Mouse (Mus musculus) MEL (cell line): ENCODE results near the gene Utrn. TPM values are rescaled to one million over a fixed set of nuclear protein-coding genes. Genes with fewer than 3 reads are reported as not detected.

Source experiments
- DNase-seq: peaks from one replicate; pipeline ENCODE4 v3.0.0; 2011; ENCODE audit warnings: low read depth, low spot score
- H3K27ac ChIP-seq: 2 replicates; pipeline ENCODE4 v1.5.1; 2012; ENCODE audit warnings: low read depth, mild to moderate bottlenecking, control low read depth, low read length, moderate library complexity; ENCODE audit not compliant: control insufficient read depth
- H3K27me3 ChIP-seq, 2 experiments: fragments of 150-350 bp in 1 of 2; sonication (generic) in 1 of 2; 2 replicates each; pipeline ENCODE4 v1.6.1; 2012; ENCODE audit warnings: low read length in 2 of 2, mild to moderate bottlenecking in 2 of 2, improper control_type of control experiment in 1 of 2, moderate library complexity in 1 of 2; ENCODE audit not compliant: insufficient read depth in 2 of 2, control insufficient read depth in 1 of 2
- H3K36me3 ChIP-seq, 2 experiments: 2 replicates each; pipeline ENCODE4 v1.6.1; 2012 to 2014; ENCODE audit warnings: low read length in 2 of 2, improper control_type of control experiment in 1 of 2, inconsistent platforms in 1 of 2, mild to moderate bottlenecking in 1 of 2; ENCODE audit not compliant: insufficient read depth in 2 of 2, control insufficient read depth in 1 of 2
- H3K4me1 ChIP-seq, 2 experiments: fragments of 150-350 bp in 1 of 2; sonication (generic) in 1 of 2; 2 replicates each; pipeline ENCODE4 v1.6.1; 2012; ENCODE audit warnings: low read length in 2 of 2, improper control_type of control experiment in 1 of 2, mild to moderate bottlenecking in 1 of 2; ENCODE audit not compliant: insufficient read depth in 2 of 2, control insufficient read depth in 1 of 2
- H3K4me3 ChIP-seq, 2 experiments: fragments of 150-350 bp in 1 of 2; sonication (generic) in 1 of 2; 2 replicates each; pipeline ENCODE4 v1.5.1; 2012; ENCODE audit warnings: low read depth in 2 of 2, low read length in 2 of 2, mild to moderate bottlenecking in 2 of 2, moderate library complexity in 2 of 2, control low read depth in 1 of 2, improper control_type of control experiment in 1 of 2; ENCODE audit not compliant: control insufficient read depth in 1 of 2, insufficient read depth in 1 of 2
- H3K79me2 ChIP-seq: 2 replicates; pipeline ENCODE4 v1.6.1; 2012; ENCODE audit warnings: mild to moderate bottlenecking, low read length, moderate library complexity; ENCODE audit not compliant: control insufficient read depth, poor library complexity, insufficient read depth
- H3K9ac ChIP-seq: 2 replicates; pipeline ENCODE4 v1.6.1; 2012; ENCODE audit warnings: low read depth, mild to moderate bottlenecking, control low read depth, low read length, moderate library complexity; ENCODE audit not compliant: control insufficient read depth, poor library complexity, severe bottlenecking
- H3K9me3 ChIP-seq: fragments of 150-350 bp; sonication (generic); replicated peaks from 2 replicates; pipeline ENCODE4 v1.6.1; 2012; ENCODE audit warnings: mild to moderate bottlenecking, low read length, improper control_type of control experiment, moderate library complexity; ENCODE audit not compliant: insufficient read depth
- CHD1 ChIP-seq: IDR thresholded peaks from 2 replicates; pipeline ENCODE4 v1.6.1; 2012; ENCODE audit warnings: low read depth, mild to moderate bottlenecking, inconsistent platforms, low read length, improper control_type of control experiment
- ELF1 ChIP-seq: IDR thresholded peaks from 2 replicates; pipeline ENCODE4 v1.6.1; 2014; ENCODE audit warnings: low read depth, mild to moderate bottlenecking, inconsistent platforms, low read length, improper control_type of control experiment, moderate library complexity
- GABPA ChIP-seq: IDR thresholded peaks from 2 replicates; pipeline ENCODE4 v1.6.1; 2012; ENCODE audit warnings: low read depth, mild to moderate bottlenecking, inconsistent platforms, low read length, improper control_type of control experiment, moderate library complexity
- HCFC1 ChIP-seq: IDR thresholded peaks from 2 replicates; pipeline ENCODE4 v1.6.1; 2012; ENCODE audit warnings: low read depth, mild to moderate bottlenecking, inconsistent platforms, low read length, improper control_type of control experiment, moderate library complexity
- JUND ChIP-seq: IDR thresholded peaks from 2 replicates; pipeline ENCODE4 v1.6.1; 2011; ENCODE audit warnings: low read depth, mild to moderate bottlenecking, improper control_type of control experiment, low read length
- KAT2A ChIP-seq: conservative IDR thresholded peaks from 2 replicates; pipeline ENCODE4 v1.6.1; 2012; ENCODE audit warnings: low read depth, low read length, improper control_type of control experiment, inconsistent platforms
- MAX ChIP-seq: IDR thresholded peaks from 2 replicates; pipeline ENCODE4 v1.6.1; 2011; ENCODE audit warnings: low read length, improper control_type of control experiment
- MEF2A ChIP-seq: IDR thresholded peaks from 2 replicates; pipeline ENCODE4 v1.6.1; 2014; ENCODE audit warnings: low read depth, mild to moderate bottlenecking, inconsistent platforms, low read length, improper control_type of control experiment; ENCODE audit not compliant: poor library complexity, insufficient replicate concordance, severe bottlenecking; ENCODE audit errors: extremely low read depth
- MXI1 ChIP-seq: IDR thresholded peaks from 2 replicates; pipeline ENCODE4 v1.6.1; 2011; ENCODE audit warnings: mild to moderate bottlenecking, low read depth, low read length, improper control_type of control experiment
- NRF1 ChIP-seq: IDR thresholded peaks from 2 replicates; pipeline ENCODE4 v1.6.1; 2014; ENCODE audit warnings: low read depth, mild to moderate bottlenecking, inconsistent platforms, low read length, improper control_type of control experiment, moderate library complexity; ENCODE audit not compliant: poor library complexity, insufficient read depth, severe bottlenecking
- POLR2A ChIP-seq, 2 experiments: IDR thresholded peaks; 2 replicates each; pipeline ENCODE4 v1.6.1; 2011 to 2012; ENCODE audit warnings: low read length in 2 of 2, mild to moderate bottlenecking in 2 of 2, control low read depth in 1 of 2, improper control_type of control experiment in 1 of 2, low read depth in 1 of 2, moderate library complexity in 1 of 2; ENCODE audit not compliant: control insufficient read depth in 1 of 2, insufficient read depth in 1 of 2, poor library complexity in 1 of 2
- SIN3A ChIP-seq: IDR thresholded peaks from 2 replicates; pipeline ENCODE4 v1.6.1; 2012; ENCODE audit warnings: low read length, improper control_type of control experiment, inconsistent platforms
- TAL1 ChIP-seq: IDR thresholded peaks from 2 replicates; pipeline ENCODE4 v1.6.1; 2012; ENCODE audit warnings: mild to moderate bottlenecking, inconsistent platforms, low read length, moderate library complexity, mixed read lengths
- TBP ChIP-seq: IDR thresholded peaks from 2 replicates; pipeline ENCODE4 v1.8.0; 2011; ENCODE audit warnings: low read depth, low read length, improper control_type of control experiment
- USF1 ChIP-seq: IDR thresholded peaks from 2 replicates; pipeline ENCODE4 v1.6.1; 2014; ENCODE audit warnings: low read depth, mild to moderate bottlenecking, inconsistent platforms, low read length, improper control_type of control experiment, moderate library complexity
- ZKSCAN1 ChIP-seq: IDR thresholded peaks from 2 replicates; pipeline ENCODE4 v1.6.1; 2012; ENCODE audit warnings: low read depth, mild to moderate bottlenecking, inconsistent platforms, low read length, improper control_type of control experiment, moderate library complexity
- ZMIZ1 ChIP-seq: IDR thresholded peaks from 2 replicates; pipeline ENCODE4 v1.6.1; 2012; ENCODE audit warnings: low read depth, mild to moderate bottlenecking, inconsistent platforms, low read length, improper control_type of control experiment, moderate library complexity
- polyA plus RNA-seq, 2 experiments: library from polyadenylated mRNA; stranded (reverse) in 1 of 2; unstranded in 1 of 2; fragments of >175 nt in 1 of 2; fragments of >200 nt in 1 of 2; gene quantifications; 2 replicates each; pipeline versions ENCODE4 v1.2.1 to v1.2.4; 2012; ENCODE audit warnings: low replicate concordance in 2 of 2, low read depth in 1 of 2; ENCODE audit not compliant: insufficient read length in 2 of 2, insufficient read depth in 1 of 2, missing spikeins in 1 of 2
- total RNA-seq: library from RNA; depleted of rRNA; stranded (reverse); fragments of 300-350 nt; gene quantifications from 2 replicates; pipeline ENCODE4 v1.2.3, GENCODE M21; 2012

The Utrn gene
- total and polyA plus RNA-seq, 3 experiments: 2.3 to 4.3 TPM; not detected in 1

DNA sequence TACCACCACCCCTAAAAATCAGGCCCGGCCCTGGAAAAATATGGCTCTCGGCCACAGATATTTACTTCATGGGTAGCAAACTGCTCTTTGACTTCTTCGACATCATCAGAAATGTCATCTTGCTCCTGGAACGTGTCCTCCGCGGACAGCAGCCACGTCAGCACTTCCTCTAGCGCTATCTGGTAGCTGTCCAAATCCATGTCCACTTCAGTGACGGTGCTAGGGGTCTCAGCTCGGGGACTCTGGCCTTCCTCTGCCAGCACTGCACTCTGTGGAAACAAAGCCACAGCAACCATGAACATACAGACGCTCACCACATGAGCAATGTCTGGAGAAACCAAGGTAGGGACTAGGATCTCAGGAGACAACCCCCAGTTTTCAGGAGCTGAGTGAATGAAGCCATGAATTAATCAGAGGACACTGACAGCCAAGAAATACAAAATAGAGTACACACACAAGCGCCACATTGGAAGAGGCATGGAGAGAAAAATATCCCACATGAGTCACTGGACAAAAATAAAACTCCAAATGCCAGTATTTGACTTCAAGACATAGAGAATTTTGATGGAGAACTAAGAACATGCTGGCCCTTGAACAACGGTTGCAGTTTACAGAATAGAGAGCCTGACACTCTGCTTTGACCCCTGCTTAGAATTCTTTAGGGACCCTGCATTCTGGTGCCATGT is 129.7 kb downstream of the Utrn start:
- Histone ChIP-seq H3K36me3 (no peaks in the 10 kb centered on the region), H3K9me3 (no peaks in the 10 kb centered on the region), H3K27ac (no peak overlapping the region), H3K4me1 (no peaks in the 10 kb centered on the region), H3K9ac (no peak overlapping the region), H3K79me2 (no peaks in the 10 kb centered on the region), H3K4me3 (no peak overlapping the region), H3K27me3 (no peaks in the 10 kb centered on the region)
- DNase-seq: no peak
- TF ChIP-seq ELF1 (no peak), MEF2A (no peak), NRF1 (no peak), JUND (no peak), TBP (no peak), MAX (no peak), MXI1 (no peak), KAT2A (no peak), POLR2A (IDR thresholded peaks at IDR 0.05; ENCODE audit: control insufficient read depth in 1 of 2, insufficient read depth in 1 of 2, low read depth in 1 of 2, low read length in 2 of 2, poor library complexity in 1 of 2) (no peak), CHD1 (no peak), GABPA (no peak)

DNA sequence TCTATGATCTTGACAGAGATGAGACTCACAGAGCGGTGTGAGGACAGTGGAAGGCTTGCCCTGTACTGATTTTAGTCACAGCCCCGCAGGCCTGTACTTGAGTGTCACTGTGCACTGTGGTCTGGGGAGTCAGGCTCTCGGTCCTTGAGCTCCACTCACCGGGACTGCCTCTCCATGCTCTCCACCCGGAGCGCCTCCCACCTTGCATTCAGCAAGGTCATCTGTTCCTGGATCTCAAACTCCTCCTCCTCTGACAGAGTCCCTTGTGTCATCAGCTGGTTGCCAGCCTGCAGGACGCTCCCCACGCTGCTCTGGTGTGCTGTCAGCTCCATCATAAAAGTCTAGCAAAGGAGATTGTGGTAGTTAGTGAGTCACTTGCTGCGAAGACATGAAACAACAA is 131.2 kb downstream of the Utrn start:
- Histone ChIP-seq H3K79me2 (no peaks in the 10 kb centered on the region), H3K4me3 (no peak overlapping the region), H3K9ac (no peak overlapping the region), H3K4me1 (no peaks in the 10 kb centered on the region), H3K36me3 (no peaks in the 10 kb centered on the region), H3K27ac (no peak overlapping the region), H3K27me3 (no peaks in the 10 kb centered on the region), H3K9me3 (no peaks in the 10 kb centered on the region)
- DNase-seq: no peak
- no peak for TF ChIP-seq TAL1
- TF ChIP-seq ZMIZ1: no peak
- no peak for TF ChIP-seq POLR2A (IDR thresholded peaks at IDR 0.05; ENCODE audit: control insufficient read depth in 1 of 2, insufficient read depth in 1 of 2, low read depth in 1 of 2, low read length in 2 of 2, poor library complexity in 1 of 2)
- no peak for TF ChIP-seq ZKSCAN1
- TF ChIP-seq MAX: no peak
- TF ChIP-seq MXI1: no peak
- no peak for TF ChIP-seq KAT2A
- TF ChIP-seq HCFC1: no peak
- no peak for TF ChIP-seq USF1
- TF ChIP-seq SIN3A: no peak
